Mouse (Mus musculus) layer of hippocampus, adult 11-12 months (tissue): ENCODE measurements at regions not wholly inside any gene's neighbourhood (a gene's known extent, or its start where the extent isn't known, plus 50 kb on each side); places are given as distances from the start of the nearest gene placed in this dataset.

ENCODE experiments used
- DNase-seq: peaks from one replicate; pipeline ENCODE4 v3.0.0; 2022; ENCODE audit warnings: low spot score

GRCm38 (mm10) chr8:26226612-26227528, 107.5 kb downstream of the Gm45692 start:
- no peak for DNase-seq

DNA sequence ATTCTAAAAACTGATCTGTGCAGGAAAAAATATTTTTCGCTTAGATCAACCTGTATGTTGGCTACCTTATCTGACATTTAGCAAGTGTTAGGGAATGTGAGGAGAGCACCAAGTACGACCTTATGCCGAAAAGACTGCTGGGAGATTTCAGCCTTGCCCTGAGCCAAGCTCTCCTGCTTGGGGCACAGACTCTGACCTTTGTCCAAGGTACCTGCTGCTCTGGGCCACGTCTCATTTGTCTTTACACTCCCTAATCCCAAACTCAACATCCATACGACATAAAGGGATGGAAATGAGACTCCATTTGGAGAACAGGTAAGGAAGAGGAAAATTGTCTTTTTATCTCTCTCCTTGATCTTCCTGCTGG, 108.2 kb downstream of the Gm45692 start:
- no peak for DNase-seq

DNA sequence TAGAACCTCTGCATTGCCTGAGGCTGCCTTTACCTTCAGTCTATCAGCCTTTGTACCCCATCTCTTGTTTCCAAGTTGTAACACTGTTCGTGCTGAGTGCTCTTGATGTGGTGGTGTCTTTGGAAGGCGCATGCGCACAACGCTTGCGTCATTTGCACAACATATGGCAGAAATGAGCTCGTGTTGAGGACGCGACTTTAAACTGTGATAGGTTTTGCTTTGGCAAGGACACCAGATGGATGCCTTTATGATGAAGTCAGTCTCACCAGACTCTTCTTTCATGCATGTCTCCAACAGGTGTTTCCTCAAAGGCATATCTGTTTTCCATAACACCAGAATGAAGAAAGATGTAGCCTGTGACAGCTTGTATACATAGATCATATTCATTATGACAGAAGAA, 110.2 kb downstream of the Gm45692 start:
- no peak for DNase-seq

DNA sequence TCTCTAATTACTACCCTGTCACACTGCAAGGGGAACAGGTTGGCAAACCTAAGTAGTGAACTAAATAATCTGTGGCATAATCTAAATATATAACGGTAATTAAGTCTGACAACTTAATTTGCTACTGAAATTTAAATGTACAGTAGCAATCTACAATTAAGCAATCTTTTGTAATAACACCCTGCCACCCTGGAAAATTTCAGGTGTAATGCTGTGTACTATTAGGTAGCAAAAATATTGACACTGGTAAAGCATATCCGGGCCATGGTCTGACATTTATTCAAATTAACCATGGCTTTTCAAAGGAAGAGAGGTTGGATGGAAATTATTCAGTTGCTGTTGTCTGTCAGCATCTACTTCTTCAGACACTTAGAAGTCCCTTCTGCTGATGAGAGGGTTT, 119.7 kb downstream of the Gm45692 start:
- DNase-seq = no peak

- no peak for DNase-seq
Observed at GRCm38 (mm10) chr8:26239604-26240003, 120.3 kb downstream of the Gm45692 start.

GRCm38 (mm10) chr8:26243743-26244142, 124.4 kb downstream of the Gm45692 start:
- no peak for DNase-seq

DNA sequence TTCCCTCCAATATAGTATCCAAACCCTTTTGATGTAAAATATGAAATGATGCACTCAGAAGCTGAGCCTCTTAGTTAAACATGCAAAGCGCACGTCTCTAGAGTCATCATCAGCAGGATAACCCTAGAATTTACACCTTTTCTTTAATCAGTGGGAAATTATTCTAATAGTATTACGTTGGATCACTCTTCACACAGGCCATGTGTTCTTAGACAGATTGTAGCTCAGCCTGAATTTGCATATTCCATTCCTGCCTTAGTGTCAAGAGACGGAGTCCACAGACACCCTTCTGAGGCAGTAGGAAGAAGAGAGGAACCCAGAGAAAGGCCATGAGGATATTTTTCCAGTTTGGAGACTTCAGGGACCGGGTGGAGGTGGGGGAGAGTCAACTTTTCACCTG, 125.0 kb downstream of the Gm45692 start:
- no peak for DNase-seq

DNA sequence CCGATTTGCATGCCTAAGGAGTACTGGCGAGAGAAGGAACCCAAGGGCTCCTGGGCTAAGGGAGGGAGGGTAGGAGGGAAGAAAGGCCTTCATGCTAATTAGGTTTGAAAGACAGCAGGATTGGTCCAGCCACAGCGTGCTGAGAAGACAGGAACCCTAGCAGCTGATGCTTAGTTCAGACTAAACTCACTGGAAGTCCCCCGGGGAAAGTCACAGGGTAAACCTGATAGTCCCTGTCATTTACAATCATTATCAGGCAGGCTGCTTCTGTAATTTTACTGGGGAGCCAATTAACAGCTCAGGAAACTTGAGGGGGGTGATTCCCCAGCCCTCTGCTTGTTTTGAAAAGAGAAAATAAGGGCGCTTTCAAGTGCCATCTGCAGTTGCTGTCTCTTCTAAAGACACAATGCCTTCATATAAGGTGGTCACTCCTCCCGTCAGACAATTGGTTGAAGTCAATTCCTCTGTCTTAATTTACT, 135.9 kb downstream of the Gm45692 start:
- DNase-seq = no peak

DNA sequence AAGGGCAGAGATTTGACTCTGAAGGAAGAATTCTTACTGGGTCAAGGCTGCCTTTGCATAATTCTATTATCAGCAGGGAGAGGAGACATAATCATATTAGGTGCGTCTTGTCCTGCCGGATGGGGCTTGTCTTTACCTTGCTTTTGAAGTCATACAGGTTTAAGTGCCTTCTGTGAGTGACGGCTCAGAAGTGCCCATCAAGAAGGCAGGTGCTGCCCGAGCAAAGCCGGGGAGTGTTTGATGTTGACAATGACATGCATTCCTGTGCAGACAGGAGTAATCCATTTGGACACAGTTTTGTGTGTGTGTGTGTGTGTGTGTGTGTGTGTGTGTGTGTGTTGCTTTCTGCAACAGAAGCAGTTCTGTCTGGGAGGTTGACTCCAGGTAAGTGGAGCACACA, 141.0 kb downstream of the Gm45692 start:
- DNase-seq = no peak

DNA sequence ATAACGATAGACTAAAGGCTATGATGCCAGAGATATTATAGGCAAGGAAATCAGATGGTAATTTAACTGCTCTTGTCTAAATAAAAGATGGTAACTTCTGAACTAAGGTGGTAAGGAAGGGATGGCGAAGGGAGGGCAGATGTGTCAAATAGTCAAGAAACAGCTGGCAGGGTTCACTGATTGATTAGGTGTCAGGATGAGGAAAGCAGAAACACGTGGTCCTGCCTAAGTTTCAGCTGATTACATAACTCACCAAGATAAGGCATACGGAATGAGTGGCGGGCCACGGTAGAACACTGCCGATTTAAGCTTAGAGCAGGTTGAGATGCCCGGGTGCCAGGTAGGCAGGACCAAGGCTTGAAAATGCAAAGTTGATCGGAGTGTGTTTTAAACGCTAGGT, 143.2 kb downstream of the Gm45692 start:
- no peak for DNase-seq

DNA sequence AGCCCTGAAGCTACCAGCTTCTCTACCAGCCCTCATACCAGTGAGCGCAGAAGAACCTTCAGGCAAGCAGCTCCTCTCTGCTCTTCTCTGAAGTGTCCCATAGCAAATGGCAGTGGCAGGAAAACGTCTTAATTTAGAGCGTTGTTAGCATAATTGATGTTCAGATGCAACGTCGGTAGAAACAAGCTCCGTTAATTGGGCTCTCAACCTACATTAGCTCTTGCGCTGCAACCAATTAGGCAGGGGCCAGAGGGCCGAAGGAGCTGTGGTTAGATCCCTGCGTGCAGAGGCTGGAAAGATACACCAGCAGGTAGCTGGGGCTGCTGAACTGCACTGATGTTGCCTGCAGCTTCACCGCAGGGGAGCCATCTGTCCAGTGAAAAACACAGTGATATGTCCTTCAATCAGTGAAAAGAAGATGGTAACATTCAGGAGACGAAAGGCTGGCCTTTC, 145.6 kb downstream of the Gm45692 start:
- no peak for DNase-seq

GRCm38 (mm10) chr8:26265366-26265765, 146.0 kb downstream of the Gm45692 start:
- no peak for DNase-seq

GRCm38 (mm10) chr8:26266384-26266783, 147.1 kb downstream of the Gm45692 start:
- no peak for DNase-seq

DNA sequence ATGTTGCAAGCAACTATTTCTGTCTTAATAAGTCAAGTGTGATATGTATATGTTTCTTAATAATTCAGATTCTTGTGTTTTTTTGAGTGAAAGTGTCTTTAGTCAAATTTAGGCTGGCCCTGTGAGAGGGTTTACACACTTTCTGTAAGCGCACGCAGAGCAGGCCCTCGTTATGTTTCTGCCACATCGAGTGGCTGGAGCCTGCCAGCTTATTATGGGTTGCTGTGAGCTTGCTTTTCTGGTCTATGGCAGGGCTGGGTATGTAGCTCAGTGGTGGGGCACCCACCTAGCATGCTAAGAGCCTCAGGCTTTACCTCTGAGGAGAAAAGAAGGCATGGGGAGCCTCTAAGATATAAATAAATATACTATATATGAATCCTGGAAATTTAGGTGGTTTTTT, 148.2 kb downstream of the Gm45692 start:
- DNase-seq = no peak

GRCm38 (mm10) chr8:26268751-26269415, 149.5 kb downstream of the Gm45692 start:
- no peak for DNase-seq

DNA sequence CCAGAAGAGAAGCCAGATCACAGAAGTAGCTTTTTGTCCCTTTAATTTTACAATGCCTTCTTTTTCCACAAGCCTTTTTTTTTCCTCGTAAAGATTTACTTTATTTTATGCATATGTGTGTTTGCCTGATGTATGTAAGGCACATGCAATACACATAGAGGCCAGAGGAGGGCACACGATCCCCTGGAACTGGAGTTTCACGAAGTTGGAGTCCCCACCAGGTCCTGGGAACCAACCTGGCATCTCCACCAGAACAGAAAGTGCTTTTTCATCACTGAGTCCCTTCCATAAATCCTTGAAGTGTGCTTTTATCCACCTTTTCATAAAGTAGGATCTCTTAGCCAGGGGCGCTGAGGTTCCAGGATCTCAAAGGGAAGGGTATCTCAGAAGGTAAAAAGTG, 152.8 kb downstream of the Gm45692 start:
- no peak for DNase-seq

GRCm38 (mm10) chr8:26272675-26273414, 153.5 kb downstream of the Gm45692 start:
- DNase-seq = no peak

DNA sequence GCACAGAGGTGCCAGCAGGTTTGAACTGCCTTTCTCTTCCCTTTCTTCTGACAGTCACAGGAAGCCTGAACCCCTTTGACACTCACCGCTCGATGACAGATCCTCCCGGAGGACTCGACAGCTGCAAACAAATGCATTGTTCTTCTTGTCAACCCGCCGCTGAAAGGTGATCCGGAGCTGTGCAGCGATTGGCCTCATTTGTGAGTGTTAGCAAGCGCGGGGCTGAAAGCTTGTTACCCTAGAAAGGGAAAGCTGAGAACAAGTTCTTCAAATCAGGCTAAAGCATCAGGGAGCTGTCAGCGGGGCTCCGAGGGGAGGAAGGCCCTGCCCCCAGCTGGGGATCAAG, 154.1 kb downstream of the Gm45692 start:
- DNase-seq = no peak

DNA sequence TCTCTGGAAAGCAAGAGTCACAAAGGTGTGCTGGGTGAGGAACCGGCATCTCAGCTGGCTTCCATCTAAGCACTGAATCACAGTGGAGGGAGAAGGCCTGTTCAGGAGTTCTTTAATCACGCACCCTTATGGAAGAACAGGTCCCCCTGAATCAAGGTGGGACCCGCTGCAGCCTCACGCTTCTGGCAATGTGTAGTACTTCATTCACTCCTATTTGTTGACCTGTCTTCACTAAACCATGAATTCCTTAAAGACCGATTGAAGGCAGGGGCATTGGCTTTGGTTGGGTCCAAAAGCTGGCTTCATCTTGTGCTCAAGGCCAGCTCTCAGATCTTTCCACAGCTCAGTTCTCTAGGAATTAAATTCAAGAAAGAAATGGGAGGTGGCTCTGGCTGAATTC, 154.5 kb downstream of the Gm45692 start:
- no peak for DNase-seq

- no peak for DNase-seq
Observed at GRCm38 (mm10) chr8:26274481-26274880, 155.1 kb downstream of the Gm45692 start.

DNA sequence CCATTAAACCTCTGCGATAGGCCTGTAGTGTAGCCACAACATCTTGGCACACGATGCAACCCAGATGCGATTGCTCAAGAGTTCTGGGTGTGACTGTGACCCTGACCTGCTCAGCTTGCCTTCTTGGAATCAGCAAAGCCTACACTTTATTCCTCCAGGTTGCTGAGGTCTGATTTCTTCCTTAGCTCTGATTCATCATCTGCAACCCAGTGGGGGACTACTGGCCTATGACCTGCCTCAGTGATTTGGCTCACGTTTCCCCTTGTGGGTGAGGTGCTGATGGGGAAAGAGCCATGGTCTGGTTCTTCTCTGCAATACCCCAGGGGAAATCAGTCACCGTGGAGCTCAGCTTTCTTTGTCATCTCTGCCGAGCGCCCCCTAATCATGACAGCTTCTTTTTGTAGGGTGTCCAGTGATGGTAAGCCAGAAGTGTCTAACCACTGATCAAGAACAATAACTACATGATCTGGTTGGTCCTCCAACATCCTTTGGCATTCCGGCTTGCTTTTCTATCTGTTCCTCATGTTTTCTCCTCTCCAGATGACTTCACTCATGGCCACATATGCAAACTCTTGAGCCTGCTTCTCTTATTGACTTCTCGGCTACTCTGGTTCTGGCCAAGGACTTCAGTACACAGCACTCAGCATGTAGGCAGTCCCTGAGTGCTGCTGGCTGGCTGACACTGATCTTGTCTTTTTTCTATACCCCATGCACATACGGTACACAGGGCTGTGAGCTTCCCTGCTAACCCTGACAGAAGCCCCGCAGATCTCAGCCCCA, 163.0 kb downstream of the Gm45692 start:
- no peak for DNase-seq

DNA sequence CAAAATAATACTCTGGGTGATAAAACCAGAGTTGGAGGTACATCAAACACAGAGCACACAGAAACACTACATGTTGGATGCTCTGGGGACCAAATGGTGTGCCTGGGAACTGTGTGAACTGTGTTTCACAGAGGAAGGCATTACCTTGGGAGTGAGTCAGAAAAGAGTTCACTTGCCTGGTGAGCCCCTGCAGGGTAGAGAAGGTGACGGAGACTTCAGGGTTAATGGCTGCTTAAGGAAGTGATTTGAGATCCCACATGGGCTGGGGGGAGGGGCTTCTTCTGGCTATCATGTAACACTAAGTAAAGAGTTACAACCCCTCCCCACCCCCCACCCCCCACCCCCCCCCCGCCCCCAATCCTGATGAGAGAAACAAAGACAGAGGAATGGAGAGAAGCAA, 164.6 kb downstream of the Gm45692 start:
- DNase-seq = no peak
